Mouse (Mus musculus) adrenal gland, adult 10 weeks (tissue): ENCODE results near the gene Acadm. TPM values are rescaled to one million over a fixed set of nuclear protein-coding genes. Genes with fewer than 3 reads are reported as not detected.

ENCODE experiments used
- polyA plus RNA-seq: library from polyadenylated mRNA; stranded (reverse); fragments of 350-450 nt; fragmentation: Illumina TruSeq; extraction: RNeasy Lipid Tissue Mini Kit (QIAGEN cat#74804); gene quantifications from one replicate; pipeline ENCODE4 v1.2.3, GENCODE M21; 2014; ENCODE audit warnings: low read depth, low replicate concordance

The Acadm gene
- 685 TPM for polyA plus RNA-seq

GRCm38 (mm10) chr3:153944335-153944990 lies at the start of gene Acadm:
Acadm (minus strand) TSS chr3:153944632.

GRCm38 (mm10) chr3:153973171-153973948 lies 28.9 kb upstream of the Acadm start, which contains the start of gene Slc44a5:
Slc44a5 (plus strand) TSS chr3:153973436.

GRCm38 (mm10) chr3:153912546-153913509 lies 31.6 kb downstream of the Acadm start, which contains the start of gene Rabggtb:
Rabggtb (minus strand) TSS chr3:153913009.

GRCm38 (mm10) chr3:153906136-153906871 lies 38.1 kb downstream of the Acadm start, which contains the start of gene Msh4:
Msh4 (minus strand) TSS chr3:153906138.

Other genes with a start within 250 kb of the Acadm start
- gene St6galnac3, start 219.5 kb downstream of the Acadm start, polyA plus RNA-seq: 4.4 TPM
- gene Asb17, start 100.4 kb downstream of the Acadm start, polyA plus RNA-seq: not detected
- not detected for gene Msh4, start 38.5 kb downstream of the Acadm start, polyA plus RNA-seq
- gene Rabggtb, start 31.6 kb downstream of the Acadm start, polyA plus RNA-seq: 103 TPM
- not detected for gene Slc44a5, start 28.8 kb upstream of the Acadm start, polyA plus RNA-seq